Comparison of ENCODE assay signal across 8 mouse cellular contexts in genomic region chr2:38997386-38998374, GRCm38 (mm10). TPM values are rescaled to one million over a fixed set of nuclear protein-coding genes. Genes with fewer than 3 reads are reported as not detected.
DNase-seq lines count a peak whose midpoint lies in the region; ATAC-seq and TF ChIP-seq lines count a peak whose summit lies in the region.

Gene Wdr38, plus strand, starts transcription at chr2:38997476.

- no peaks in the 10 kb centered on the region for H3K9me3 ChIP-seq in hindbrain, embryonic 10.5 days
- H3K9me3 ChIP-seq in lung, embryonic 15.5 days = no peaks in the 10 kb centered on the region

- no peaks in the 10 kb centered on the region for H3K27me3 ChIP-seq in hindbrain, embryonic 10.5 days (ENCODE audit: insufficient read depth, poor library complexity, severe bottlenecking)
- no peaks in the 10 kb centered on the region for H3K27me3 ChIP-seq in lung, embryonic 15.5 days

- 16% methylated on average over 33 of the region's 33 CpGs for WGBS in hindbrain, embryonic 10.5 days
- WGBS in lung, embryonic 15.5 days = 11% methylated on average over 33 of the region's 33 CpGs
- WGBS in olfactory bulb, adult 2 months = 13% methylated on average over 33 of the region's 33 CpGs

- peak within 1 kb of the TSS; percentile 70 for H3K27ac ChIP-seq in hindbrain, embryonic 10.5 days
- peak within 1 kb of the TSS; percentile 60 for H3K27ac ChIP-seq in lung, embryonic 15.5 days
- H3K27ac ChIP-seq in olfactory bulb, adult 2 months (ENCODE audit: insufficient read depth, low read depth, low read length) = no peak within 1 kb of the TSS

- H3K4me3 ChIP-seq in hindbrain, embryonic 10.5 days = peak within 1 kb of the TSS; percentile 43
- peak within 1 kb of the TSS; percentile 48 for H3K4me3 ChIP-seq in lung, embryonic 15.5 days
- H3K4me3 ChIP-seq in olfactory bulb, adult 2 months (ENCODE audit: insufficient read depth, low read depth, low read length) = peak within 1 kb of the TSS; percentile 43

- H3K4me1 ChIP-seq in hindbrain, embryonic 10.5 days (replicated peaks) = peaks cover 21% of the 10 kb centered on the region
- H3K4me1 ChIP-seq in lung, embryonic 15.5 days = peaks cover 20% of the 10 kb centered on the region
- peaks cover 6% of the 10 kb centered on the region; the same call in 1 of the 2 replicates for H3K4me1 ChIP-seq in olfactory bulb, adult 2 months (ENCODE audit: control insufficient read depth, insufficient read depth, low read length)

- ATAC-seq in frontal cortex, adult (ENCODE audit: low TSS enrichment) = peak; percentile 86
- ATAC-seq in lung, embryonic 15.5 days (ENCODE audit: borderline replicate concordance, extremely low read depth, low FRiP score, low TSS enrichment) = peak; percentile 94

- peak; percentile 99 for TF ChIP-seq CTCF in olfactory bulb, adult 2 months (IDR thresholded peaks at IDR 0.05; ENCODE audit: insufficient read depth, low read depth, low read length)

- H3K36me3 ChIP-seq in hindbrain, embryonic 10.5 days = peaks cover 36% of the 10 kb centered on the region
- H3K36me3 ChIP-seq in lung, embryonic 15.5 days = peaks cover 31% of the 10 kb centered on the region

- H3K4me2 ChIP-seq in lung, embryonic 15.5 days = peak within 1 kb of the TSS; percentile 60

- no peak for TF ChIP-seq POLR2A in olfactory bulb, adult 2 months (IDR thresholded peaks at IDR 0.05; ENCODE audit: insufficient read depth, low read depth, low read length)

- H3K9ac ChIP-seq in lung, embryonic 15.5 days = peak within 1 kb of the TSS; percentile 46

- DNase-seq in MN1 (ENCODE audit: low spot score) = peak; percentile 92
- DNase-seq in cerebellum, adult 8-10 months = peak; percentile 91
- DNase-seq in hindbrain, embryonic 10.5 days (ENCODE audit: low spot score) = peak; percentile 91
- DNase-seq in layer of hippocampus, adult 9-10 months (ENCODE audit: low spot score) = peak; percentile 90
- DNase-seq in thymus, adult 18-20 months = peak; percentile 69 to 78

RNA-seq across cellular contexts. Expression of gene Wdr38, which starts in this region (rescaled TPM):
- 1.4 and 1.8 TPM in 2 replicates for polyA plus RNA-seq in hindbrain, embryonic 10.5 days (2016; fragmentation: Nextera tagmentation; extraction: Ambion mirVana)
- 1.4 and 2.1 TPM in 2 replicates for polyA plus RNA-seq in lung, embryonic 15.5 days (2015; fragmentation: Nextera tagmentation; extraction: Ambion mirVana)
- not detected in 2 replicates for polyA plus RNA-seq in olfactory bulb, adult 2 months (2012; ENCODE audit: insufficient read depth, insufficient read length, low replicate concordance, missing spikeins)
